Mouse (Mus musculus) hindbrain, embryonic 11.5 days (tissue): ENCODE measurements around the gene Arhgap1. TPM values are rescaled to one million over a fixed set of nuclear protein-coding genes. Genes with fewer than 3 reads are reported as not detected.

Source experiments
- ATAC-seq: fragments of 200-750 bp; cut with Nextera tagmentation; 2 replicates; pipeline ENCODE4 v1.8.0; 2017; ENCODE audit warnings: mild to moderate bottlenecking, moderate TSS enrichment, moderate library complexity; ENCODE audit not compliant: low FRiP score
- DNase-seq: peaks from one replicate; pipeline ENCODE4 v3.0.0-alpha.2; 2015; ENCODE audit warnings: low spot score
- H3K27ac ChIP-seq: fragments of 300-500 bp; sonication (generic); 2 replicates; pipeline ENCODE4 v1.5.1; 2014; ENCODE audit warnings: mild to moderate bottlenecking, low read depth, low read length
- H3K27me3 ChIP-seq: fragments of 300-500 bp; sonication (generic); 2 replicates; pipeline ENCODE4 v1.6.1; 2014; ENCODE audit warnings: mild to moderate bottlenecking, low read length, moderate library complexity, mixed read lengths; ENCODE audit not compliant: control insufficient read depth, insufficient read depth
- H3K36me3 ChIP-seq: fragments of 300-500 bp; sonication (generic); 2 replicates; pipeline ENCODE4 v1.6.1; 2014; ENCODE audit warnings: mild to moderate bottlenecking, low read length, moderate library complexity, mixed read lengths; ENCODE audit not compliant: control insufficient read depth, insufficient read depth
- H3K4me1 ChIP-seq: fragments of 300-500 bp; sonication (generic); replicated peaks from 2 replicates; pipeline ENCODE4 v1.6.1; 2014; ENCODE audit warnings: low read length, mixed read lengths; ENCODE audit not compliant: control insufficient read depth, insufficient read depth
- H3K4me2 ChIP-seq: fragments of 300-500 bp; sonication (generic); replicated peaks from 2 replicates; pipeline ENCODE4 v1.6.1; 2014; ENCODE audit warnings: mild to moderate bottlenecking, low read depth, low read length
- H3K4me3 ChIP-seq: fragments of 300-500 bp; sonication (generic); 2 replicates; pipeline ENCODE4 v1.5.1; 2014; ENCODE audit warnings: low read depth, low read length
- H3K9ac ChIP-seq: fragments of 300-500 bp; sonication (generic); 2 replicates; pipeline ENCODE4 v1.6.1; 2014; ENCODE audit warnings: low read depth, low read length
- H3K9me3 ChIP-seq: fragments of 300-500 bp; sonication (generic); 2 replicates; pipeline ENCODE4 v1.6.1; 2016; ENCODE audit warnings: low read length; ENCODE audit not compliant: control insufficient read depth
- WGBS: fragments of 180-500 bp; shearing (Covaris S2); extraction: QIAGEN DNeasy Blood & Tissue Kit; methylation state at CpG from one replicate; pipeline ENCODE4 v1.1.7; 2014; 5-methylcytosine and 5-hydroxymethylcytosine counted together
- polyA plus RNA-seq: library from polyadenylated mRNA; unstranded; fragments of >200 nt; fragmentation: Nextera tagmentation; extraction: Ambion mirVana; gene quantifications from 2 replicates; pipeline ENCODE4 v1.2.1, GENCODE M21; 2014

Gene Arhgap1
- polyA plus RNA-seq, 1 experiment from 2014 or later: 86.8 TPM

DNA sequence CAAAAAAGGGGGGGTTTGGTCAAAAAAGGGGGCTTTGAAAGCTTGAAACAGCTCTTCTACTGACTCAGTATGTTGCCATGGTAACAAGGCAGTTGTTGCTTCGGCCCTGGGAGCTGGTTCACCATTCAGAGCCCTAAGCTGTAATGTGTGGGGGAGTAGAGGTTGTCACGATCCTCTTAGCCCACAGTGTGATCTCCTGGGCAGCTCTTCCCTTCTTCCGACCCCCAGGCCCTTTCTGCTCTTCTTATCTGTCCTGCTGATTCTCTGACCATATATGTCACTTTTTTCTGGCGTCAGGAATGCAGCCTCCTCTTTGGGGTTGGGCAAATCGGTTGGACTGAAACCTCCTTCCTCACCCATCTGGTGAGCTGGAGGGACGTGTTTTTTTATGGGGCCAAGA lies 3.2 kb downstream of the Arhgap1 start:
- Histone ChIP-seq H3K4me1 (0 out of 2 replicates have a peak, but pooled peaks cover 2% of the 10 kb centered on the region), H3K27me3 (no peaks in the 10 kb centered on the region), H3K9ac (no peak overlapping the region), H3K36me3 (peaks cover 4% of the 10 kb centered on the region; the same call in 1 of the 2 replicates), H3K4me2 (no peak overlapping the region), H3K9me3 (no peaks in the 10 kb centered on the region), H3K27ac (no peak overlapping the region), H3K4me3 (no peak overlapping the region)
- WGBS: 57% methylated on average over 6 of the region's 6 CpGs
- DNase-seq (no peak), ATAC-seq (no peak)

GRCm38 (mm10) chr2:91655388-91655787 lies 5.7 kb downstream of the Arhgap1 start:
- 96% methylated on average over 5 of the region's 5 CpGs for WGBS
- no peak overlapping the region for H3K4me2 ChIP-seq
- no peak for ATAC-seq

DNA sequence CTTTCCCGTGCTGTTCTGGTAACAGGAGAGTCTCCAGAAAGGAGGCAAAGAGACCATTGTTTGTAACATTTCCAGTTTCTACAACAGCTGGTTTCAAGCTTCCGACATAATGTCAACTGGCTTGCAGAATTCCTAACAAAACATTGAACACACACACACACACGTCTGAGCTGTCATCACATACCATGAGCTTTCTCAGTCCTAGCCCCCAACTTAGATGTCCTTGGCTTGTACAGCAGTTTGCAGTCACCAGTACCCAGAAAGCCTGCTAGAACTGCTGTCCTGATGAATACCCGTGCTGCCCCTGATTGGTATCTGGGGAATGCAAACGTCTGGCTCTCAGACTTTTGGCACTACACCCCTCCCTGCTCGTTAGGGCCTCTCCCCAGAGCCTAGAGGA lies 6.2 kb downstream of the Arhgap1 start:
- 79% methylated on average over 6 of the region's 6 CpGs for WGBS
- H3K4me3 ChIP-seq: no peak overlapping the region
- no peaks in the 10 kb centered on the region for H3K9me3 ChIP-seq
- 0 out of 2 replicates have a peak, but pooled peaks cover 2% of the 10 kb centered on the region for H3K4me1 ChIP-seq
- no peak overlapping the region for H3K4me2 ChIP-seq
- DNase-seq (no peak), ATAC-seq (no peak)
- H3K27me3 ChIP-seq: no peaks in the 10 kb centered on the region
- no peak overlapping the region for H3K27ac ChIP-seq
- H3K36me3 ChIP-seq: peaks cover 4% of the 10 kb centered on the region; the same call in 1 of the 2 replicates
- H3K9ac ChIP-seq: no peak overlapping the region

More at GRCm38 (mm10) chr2:91655388-91655787, 5.7 kb downstream of the Arhgap1 start:
- Histone ChIP-seq H3K4me3 (no peak overlapping the region), H3K36me3 (peaks cover 4% of the 10 kb centered on the region; the same call in 1 of the 2 replicates), H3K27ac (no peak overlapping the region), H3K9ac (no peak overlapping the region), H3K27me3 (no peaks in the 10 kb centered on the region), H3K9me3 (no peaks in the 10 kb centered on the region), H3K4me1 (0 out of 2 replicates have a peak, but pooled peaks cover 2% of the 10 kb centered on the region)
- no peak for DNase-seq

DNA sequence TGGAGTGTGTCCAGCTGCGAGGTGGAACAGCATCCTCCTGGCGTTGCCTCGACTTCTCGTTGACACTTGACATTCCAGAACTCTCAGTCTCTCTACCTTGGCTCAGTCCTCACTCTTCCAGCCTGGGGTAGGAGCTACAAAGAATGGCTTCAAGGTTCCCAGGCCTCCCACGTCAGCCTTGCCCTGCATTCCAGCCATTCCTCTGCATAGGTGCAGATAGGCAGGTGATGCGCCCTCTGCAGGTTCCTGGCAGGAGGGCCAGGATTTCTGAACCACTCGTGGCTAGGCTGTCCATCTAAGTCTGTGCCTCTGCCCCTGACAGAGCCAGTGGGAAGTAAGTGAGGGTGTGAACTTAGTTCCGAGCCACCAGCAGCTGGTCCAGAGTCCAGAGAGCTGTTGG lies 7.1 kb downstream of the Arhgap1 start:
- Histone ChIP-seq H3K9ac (no peak overlapping the region), H3K36me3 (peaks cover 4% of the 10 kb centered on the region; the same call in 1 of the 2 replicates), H3K4me3 (no peak overlapping the region), H3K4me1 (no peaks in the 10 kb centered on the region), H3K9me3 (no peaks in the 10 kb centered on the region), H3K27ac (no peak overlapping the region), H3K27me3 (no peaks in the 10 kb centered on the region), H3K4me2 (no peak overlapping the region)
- no peak for DNase-seq
- no peak for ATAC-seq
- WGBS: 76% methylated on average over 8 of the region's 8 CpGs

- ATAC-seq (no peak), DNase-seq (no peak)
- H3K27ac ChIP-seq: no peak overlapping the region
- WGBS: 95% methylated on average over 8 of the region's 8 CpGs
- H3K9ac ChIP-seq: no peak overlapping the region
- no peaks in the 10 kb centered on the region for H3K27me3 ChIP-seq
- no peak overlapping the region for H3K4me2 ChIP-seq
- H3K4me3 ChIP-seq: no peak overlapping the region
- H3K9me3 ChIP-seq: no peaks in the 10 kb centered on the region
- peaks cover 6% of the 10 kb centered on the region; the same call in 1 of the 2 replicates for H3K36me3 ChIP-seq
- H3K4me1 ChIP-seq: no peaks in the 10 kb centered on the region
Observed at GRCm38 (mm10) chr2:91659657-91660056, 10.0 kb downstream of the Arhgap1 start.

DNA sequence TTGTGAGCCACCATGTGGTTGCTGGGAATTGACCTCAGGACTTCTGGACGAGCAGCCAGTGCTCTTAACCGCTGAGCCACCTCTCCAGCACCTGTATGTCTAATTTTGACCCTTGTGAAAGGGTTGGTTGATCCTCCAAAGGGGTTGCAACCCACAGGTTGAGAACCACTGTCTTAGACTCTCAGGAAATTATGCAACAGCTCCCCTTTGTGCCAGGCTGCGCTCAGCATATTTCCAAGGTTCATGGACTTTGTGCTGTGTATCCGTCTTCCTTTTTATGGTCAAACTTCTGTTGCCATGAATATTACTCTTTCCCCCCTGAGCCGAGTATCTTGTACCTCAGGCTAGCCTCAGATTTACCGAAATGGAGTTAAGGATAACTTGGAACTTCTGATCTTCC lies 11.3 kb downstream of the Arhgap1 start:
- DNase-seq (no peak), ATAC-seq (no peak)
- no peak overlapping the region for H3K4me3 ChIP-seq
- no peaks in the 10 kb centered on the region for H3K27me3 ChIP-seq
- no peak overlapping the region for H3K4me2 ChIP-seq
- H3K36me3 ChIP-seq: peaks cover 6% of the 10 kb centered on the region; the same call in 1 of the 2 replicates
- no peaks in the 10 kb centered on the region for H3K4me1 ChIP-seq
- no peak overlapping the region for H3K9ac ChIP-seq
- 94% methylated on average over 6 of the region's 6 CpGs for WGBS
- H3K27ac ChIP-seq: no peak overlapping the region
- no peaks in the 10 kb centered on the region for H3K9me3 ChIP-seq

GRCm38 (mm10) chr2:91664780-91665179 lies 15.1 kb downstream of the Arhgap1 start:
- DNase-seq (no peak), ATAC-seq (no peak)
- no peaks in the 10 kb centered on the region for H3K27me3 ChIP-seq
- 0 out of 2 replicates have a peak, but pooled peaks cover 2% of the 10 kb centered on the region for H3K36me3 ChIP-seq
- no peak overlapping the region for H3K27ac ChIP-seq
- H3K9me3 ChIP-seq: no peaks in the 10 kb centered on the region
- no peaks in the 10 kb centered on the region for H3K4me1 ChIP-seq
- H3K9ac ChIP-seq: no peak overlapping the region
- H3K4me2 ChIP-seq: no peak overlapping the region
- no peak overlapping the region for H3K4me3 ChIP-seq

- H3K36me3 ChIP-seq: 0 out of 2 replicates have a peak, but pooled peaks cover 4% of the 10 kb centered on the region
- WGBS: 94% methylated on average over 6 of the region's 6 CpGs
- no peaks in the 10 kb centered on the region for H3K9me3 ChIP-seq
- H3K9ac ChIP-seq: no peak overlapping the region
- H3K4me3 ChIP-seq: no peak overlapping the region
- no peak overlapping the region for H3K4me2 ChIP-seq
- H3K4me1 ChIP-seq: no peaks in the 10 kb centered on the region
- no peaks in the 10 kb centered on the region for H3K27me3 ChIP-seq
- no peak overlapping the region for H3K27ac ChIP-seq
- no peak for ATAC-seq
- DNase-seq: no peak
Observed at GRCm38 (mm10) chr2:91666386-91666910, 16.8 kb downstream of the Arhgap1 start.

DNA sequence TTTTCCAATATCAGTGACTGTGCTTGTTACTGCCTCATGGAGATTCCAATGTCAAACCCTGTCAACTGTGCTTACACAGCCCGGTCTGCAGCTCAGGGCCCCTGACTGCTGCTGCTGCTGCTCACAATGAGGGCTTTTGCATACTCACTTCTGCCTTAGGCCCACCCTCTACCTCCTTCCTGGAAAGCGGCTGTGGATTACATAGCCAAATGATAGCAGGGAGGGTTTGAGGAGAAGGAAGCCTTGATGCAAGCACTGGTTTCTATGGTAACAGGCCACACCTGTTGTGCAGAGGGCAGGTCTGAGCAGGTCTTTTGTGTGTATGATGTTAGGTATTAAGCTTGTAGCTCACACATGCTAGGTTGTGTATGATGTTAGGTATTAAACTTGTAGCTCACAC lies 18.1 kb downstream of the Arhgap1 start:
- H3K36me3 ChIP-seq: 0 out of 2 replicates have a peak, but pooled peaks cover 4% of the 10 kb centered on the region

More for the DNA sequence above, 18.1 kb downstream of the Arhgap1 start:
- Histone ChIP-seq H3K9me3 (no peaks in the 10 kb centered on the region), H3K27ac (no peak overlapping the region), H3K4me2 (no peak overlapping the region), H3K9ac (no peak overlapping the region), H3K27me3 (no peaks in the 10 kb centered on the region), H3K4me3 (no peak overlapping the region), H3K4me1 (no peaks in the 10 kb centered on the region)
- 82% methylated on average over 2 of the region's 2 CpGs for WGBS
- DNase-seq (no peak), ATAC-seq (no peak)
